Mouse (Mus musculus) kidney, adult 2 months (tissue): ENCODE data around the gene Ambra1.

Source experiments
- CTCF ChIP-seq: fragments of 200-500 bp; conservative IDR thresholded peaks from 2 replicates; pipeline ENCODE4 v1.5.1; 2011; ENCODE audit warnings: low read depth, mild to moderate bottlenecking, control low read depth, low read length, moderate library complexity, mixed read lengths; ENCODE audit not compliant: insufficient read depth, insufficient read length
- POLR2A ChIP-seq: fragments of 200-500 bp; IDR thresholded peaks from one replicate; pipeline ENCODE4 v1.6.1; 2011; ENCODE audit warnings: low read depth, low read length, control low read depth

DNA sequence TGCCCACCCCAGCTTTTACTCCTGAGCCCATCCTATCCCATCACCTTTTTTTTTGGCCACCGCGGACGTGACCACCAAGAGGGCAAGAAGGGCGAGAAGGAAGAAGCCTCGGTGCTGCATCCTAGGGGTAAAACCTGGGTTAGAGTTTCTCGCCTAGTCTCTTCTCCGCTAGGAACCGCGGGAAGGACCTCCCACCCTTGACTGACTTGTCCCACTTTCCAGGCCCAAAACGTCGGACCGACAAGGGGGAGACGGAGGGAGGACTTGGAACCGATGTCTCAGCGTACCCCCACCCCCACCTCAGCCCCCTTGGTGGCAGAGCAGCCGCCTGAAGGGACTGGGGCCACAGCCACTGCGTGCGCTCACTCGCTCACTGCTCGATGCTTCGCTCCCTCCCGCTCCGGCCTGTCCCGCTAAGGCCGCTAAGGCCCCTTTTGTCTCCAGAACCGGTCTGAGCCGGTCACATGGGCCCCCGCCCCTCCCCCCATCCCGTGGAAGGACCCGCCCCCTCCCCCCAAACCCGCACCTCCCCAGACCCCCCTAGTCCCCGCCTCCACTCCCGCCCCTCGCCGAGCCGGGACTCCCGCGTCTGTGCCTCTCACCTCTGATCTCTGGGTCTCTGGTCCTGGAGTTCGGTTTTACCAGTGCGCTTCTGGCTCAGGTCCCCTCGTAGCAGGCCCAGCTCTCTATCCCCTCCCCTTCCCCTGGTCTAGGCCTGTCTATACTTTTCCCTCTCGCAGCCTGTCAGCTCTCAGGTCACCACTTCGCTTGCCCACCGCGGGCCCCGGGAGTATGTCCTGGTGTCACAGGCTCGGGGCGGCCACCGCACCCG lies 201.6 kb downstream of the Ambra1 start:
- no peak for TF ChIP-seq CTCF
- TF ChIP-seq POLR2A, result peak; percentile 20
